Mouse (Mus musculus) C2C12 (cell line): Measurements from ENCODE around the gene Cobl. TPM values are rescaled to one million over a fixed set of nuclear protein-coding genes. Genes with fewer than 3 reads are reported as not detected.

Source experiments
- H3K27me3 ChIP-seq: one replicate; pipeline ENCODE4 v1.6.1; 2011; ENCODE audit not compliant: control insufficient read depth, insufficient read depth, insufficient read length
- H3K36me3 ChIP-seq: one replicate; pipeline ENCODE4 v1.6.1; 2011; ENCODE audit not compliant: control insufficient read depth, insufficient read depth
- H3K4me3 ChIP-seq: one replicate; pipeline ENCODE4 v1.5.1; 2011; ENCODE audit warnings: mild to moderate bottlenecking, control low read depth; ENCODE audit not compliant: poor library complexity, insufficient read depth, severe bottlenecking
- H3K79me2 ChIP-seq: one replicate; pipeline ENCODE4 v1.6.1; 2011; ENCODE audit not compliant: control insufficient read depth, insufficient read depth
- H3K79me3 ChIP-seq: one replicate; pipeline ENCODE4 v1.6.1; 2011; ENCODE audit warnings: low read depth, control low read depth
- H3ac ChIP-seq: one replicate; pipeline ENCODE3; 2011; ENCODE audit warnings: low read depth; ENCODE audit not compliant: control insufficient read depth, insufficient read length
- CEBPB ChIP-seq: IDR thresholded peaks from one replicate; pipeline ENCODE4 v1.6.1; 2011; ENCODE audit warnings: low read depth, mild to moderate bottlenecking, control low read depth, moderate library complexity
- CTCF ChIP-seq: IDR thresholded peaks from one replicate; pipeline ENCODE4 v1.5.1; 2011; ENCODE audit not compliant: control insufficient read depth, insufficient read depth, insufficient read length
- FOSL1 ChIP-seq: IDR thresholded peaks from one replicate; pipeline ENCODE4 v1.8.0; 2011; ENCODE audit warnings: mild to moderate bottlenecking, low read length; ENCODE audit not compliant: poor library complexity, insufficient read depth, severe bottlenecking
- MAX ChIP-seq: IDR thresholded peaks from one replicate; pipeline ENCODE4 v1.6.1; 2011; ENCODE audit warnings: mild to moderate bottlenecking, control low read depth
- MYOD1 ChIP-seq: IDR thresholded peaks from one replicate; pipeline ENCODE4 v1.6.1; 2011; ENCODE audit warnings: low read depth; ENCODE audit not compliant: control insufficient read depth, insufficient read length
- MYOG ChIP-seq: IDR thresholded peaks from one replicate; pipeline ENCODE4 v1.6.1; 2011; ENCODE audit not compliant: control insufficient read depth, insufficient read length; ENCODE audit errors: extremely low read depth
- USF1 ChIP-seq: IDR thresholded peaks from one replicate; pipeline ENCODE4 v1.6.1; 2011; ENCODE audit warnings: low read depth, mild to moderate bottlenecking, control low read depth, moderate library complexity
- polyA plus RNA-seq: library from polyadenylated mRNA; unstranded; fragments of >200 nt; fragmentation: generic; extraction: Trizol; gene quantifications from one replicate; pipeline ENCODE4 v1.2.1, GENCODE M21; 2012; ENCODE audit warnings: missing spikeins

Cobl gene
- polyA plus RNA-seq, 1 experiment, result 3.8 TPM

- H3ac ChIP-seq, result no peak overlapping the region
- no peaks in the 10 kb centered on the region for H3K79me3 ChIP-seq
- H3K79me2 ChIP-seq, result no peaks in the 10 kb centered on the region
- no peaks in the 10 kb centered on the region for H3K36me3 ChIP-seq
- no peak overlapping the region for H3K4me3 ChIP-seq
- no peaks in the 10 kb centered on the region for H3K27me3 ChIP-seq
- no peak for TF ChIP-seq MAX
- TF ChIP-seq CEBPB, result no peak
- TF ChIP-seq MYOG, result no peak
- TF ChIP-seq USF1, result no peak
- TF ChIP-seq MYOD1, result no peak
- TF ChIP-seq CTCF, result no peak
- no peak for TF ChIP-seq FOSL1
These were observed 29.0 kb upstream of the Cobl start for GRCm38 (mm10) chr11:12493791-12494190.

GRCm38 (mm10) chr11:12479856-12480403, 15.2 kb upstream of the Cobl start:
- Histone ChIP-seq H3K79me2 (no peaks in the 10 kb centered on the region), H3K36me3 (no peaks in the 10 kb centered on the region), H3K4me3 (no peak overlapping the region), H3K27me3 (no peaks in the 10 kb centered on the region), H3ac (no peak overlapping the region), H3K79me3 (no peaks in the 10 kb centered on the region)
- TF ChIP-seq CEBPB, result no peak
- TF ChIP-seq USF1, result no peak
- TF ChIP-seq MYOD1, result no peak
- no peak for TF ChIP-seq FOSL1
- no peak for TF ChIP-seq MYOG
- TF ChIP-seq MAX, result no peak
- TF ChIP-seq CTCF, result no peak

DNA sequence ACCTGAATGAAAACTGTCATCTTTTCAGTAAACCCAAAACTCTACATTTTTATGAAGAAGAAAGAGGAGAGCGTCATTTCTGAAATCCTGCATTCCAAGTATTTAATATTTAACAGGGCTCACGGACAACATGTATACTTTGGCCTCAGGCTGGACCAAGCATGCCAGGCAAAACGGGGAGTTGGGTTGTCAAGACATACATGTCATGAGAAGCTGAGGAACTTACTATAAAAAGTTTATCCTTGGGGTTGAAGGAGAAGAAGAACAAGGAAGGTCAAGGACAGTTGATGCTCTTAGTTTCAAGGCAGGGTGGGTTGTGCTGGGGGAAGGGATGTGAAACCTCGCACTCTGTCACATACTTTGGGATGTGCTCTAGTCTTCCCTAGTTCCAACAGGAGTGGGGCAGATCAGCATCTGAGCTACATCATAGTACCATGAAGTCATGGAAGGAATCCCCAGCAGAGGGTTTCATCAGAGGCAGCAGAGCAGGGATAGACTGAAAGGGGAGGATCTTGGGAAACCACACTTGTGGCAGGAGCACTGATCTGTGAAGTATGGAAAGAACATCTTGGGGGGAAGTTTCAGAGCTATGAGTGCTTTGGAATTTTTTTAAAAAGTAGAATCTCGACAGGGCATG, 9.7 kb upstream of the Cobl start:
- Histone ChIP-seq H3K36me3 (no peaks in the 10 kb centered on the region), H3ac (no peak overlapping the region), H3K79me3 (no peaks in the 10 kb centered on the region), H3K27me3 (no peaks in the 10 kb centered on the region), H3K4me3 (no peak overlapping the region), H3K79me2 (no peaks in the 10 kb centered on the region)
- TF ChIP-seq FOSL1, result no peak
- TF ChIP-seq MAX, result no peak
- no peak for TF ChIP-seq CEBPB
- TF ChIP-seq MYOG, result no peak
- no peak for TF ChIP-seq CTCF
- TF ChIP-seq USF1, result no peak
- TF ChIP-seq MYOD1, result no peak

DNA sequence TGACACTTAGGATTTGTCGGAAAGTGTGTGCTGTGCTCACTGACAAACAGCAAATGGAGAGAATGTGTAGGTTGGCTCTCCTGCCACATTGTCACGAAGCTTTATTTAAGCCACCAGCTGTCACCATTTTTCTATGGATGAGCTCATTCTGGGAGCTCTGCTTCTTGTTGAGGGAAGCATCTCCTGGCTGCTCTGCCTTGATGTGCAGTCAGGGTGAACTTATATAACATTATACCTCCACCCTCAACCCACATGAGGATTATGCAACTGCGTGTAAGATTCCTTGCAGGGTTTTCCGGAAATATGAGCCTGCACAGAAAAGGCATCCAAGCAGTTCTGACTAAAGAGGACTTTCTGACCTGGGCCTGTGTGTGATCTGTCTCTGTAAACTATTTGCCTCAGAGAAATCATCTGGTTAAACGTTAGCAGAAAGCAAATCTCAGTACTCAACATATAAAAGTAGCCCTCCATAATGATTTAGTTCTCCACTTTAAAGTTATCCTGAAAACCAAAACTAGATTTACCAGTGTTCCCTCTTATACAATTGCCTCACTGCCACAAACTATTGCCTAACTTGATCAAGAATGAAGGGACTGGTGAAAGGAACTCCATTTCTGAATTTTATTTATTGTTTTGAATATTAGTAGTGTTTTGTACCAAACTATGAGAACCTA, 9.0 kb upstream of the Cobl start:
- H3ac ChIP-seq, result no peak overlapping the region
- no peak for TF ChIP-seq CTCF
- no peak for TF ChIP-seq MYOG
- TF ChIP-seq MYOD1, result no peak
- H3K79me2 ChIP-seq, result no peaks in the 10 kb centered on the region
- no peaks in the 10 kb centered on the region for H3K36me3 ChIP-seq
- H3K4me3 ChIP-seq, result no peak overlapping the region
- no peaks in the 10 kb centered on the region for H3K27me3 ChIP-seq
- H3K79me3 ChIP-seq, result no peaks in the 10 kb centered on the region

DNA sequence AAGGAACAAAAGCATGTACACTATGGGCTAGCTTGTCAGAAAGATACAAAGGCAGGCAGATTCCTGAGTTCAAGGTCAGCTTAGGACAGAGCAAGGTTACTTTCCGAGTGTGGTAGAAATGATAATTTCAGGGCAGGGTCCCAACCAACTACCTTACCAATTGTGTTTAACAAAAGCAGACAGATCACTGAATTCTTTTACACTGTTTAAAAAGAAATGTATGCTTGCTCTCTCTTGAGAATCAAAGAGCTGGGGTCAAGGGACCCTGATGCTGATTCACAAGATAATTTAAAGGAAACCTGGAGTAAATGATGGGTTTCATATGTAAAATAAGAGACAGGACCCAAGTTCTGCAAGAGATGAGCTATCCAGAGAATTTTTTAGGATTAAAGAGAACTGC, 4.9 kb upstream of the Cobl start:
- no peaks in the 10 kb centered on the region for H3K36me3 ChIP-seq
- no peak for TF ChIP-seq MYOD1
- no peak for TF ChIP-seq CEBPB
- no peak for TF ChIP-seq USF1
- TF ChIP-seq MAX, result no peak
- no peak for TF ChIP-seq MYOG

GRCm38 (mm10) chr11:12468661-12469060, 3.9 kb upstream of the Cobl start:
- no peak overlapping the region for H3K4me3 ChIP-seq
- H3K79me2 ChIP-seq, result no peaks in the 10 kb centered on the region
- H3K27me3 ChIP-seq, result no peaks in the 10 kb centered on the region
- no peak overlapping the region for H3ac ChIP-seq
- H3K79me3 ChIP-seq, result no peaks in the 10 kb centered on the region
- no peaks in the 10 kb centered on the region for H3K36me3 ChIP-seq
- no peak for TF ChIP-seq CTCF

More for the DNA sequence above, 4.9 kb upstream of the Cobl start:
- no peaks in the 10 kb centered on the region for H3K27me3 ChIP-seq
- no peaks in the 10 kb centered on the region for H3K79me3 ChIP-seq
- H3K79me2 ChIP-seq, result no peaks in the 10 kb centered on the region
- no peak overlapping the region for H3ac ChIP-seq
- no peak overlapping the region for H3K4me3 ChIP-seq
